Mouse (Mus musculus) liver, adult 2 months (tissue): ENCODE data around the gene Myadm.

Experiments used
- CTCF ChIP-seq: fragments of 200-500 bp; IDR thresholded peaks from 2 replicates; pipeline ENCODE4 v1.5.1; 2011; ENCODE audit warnings: low read depth, low read length, control low read depth
- POLR2A ChIP-seq: fragments of 200-500 bp; IDR thresholded peaks from 2 replicates; pipeline ENCODE4 v1.6.1; 2011; ENCODE audit warnings: low read length, control low read depth; ENCODE audit not compliant: insufficient read depth; ENCODE audit errors: extremely low read depth

DNA sequence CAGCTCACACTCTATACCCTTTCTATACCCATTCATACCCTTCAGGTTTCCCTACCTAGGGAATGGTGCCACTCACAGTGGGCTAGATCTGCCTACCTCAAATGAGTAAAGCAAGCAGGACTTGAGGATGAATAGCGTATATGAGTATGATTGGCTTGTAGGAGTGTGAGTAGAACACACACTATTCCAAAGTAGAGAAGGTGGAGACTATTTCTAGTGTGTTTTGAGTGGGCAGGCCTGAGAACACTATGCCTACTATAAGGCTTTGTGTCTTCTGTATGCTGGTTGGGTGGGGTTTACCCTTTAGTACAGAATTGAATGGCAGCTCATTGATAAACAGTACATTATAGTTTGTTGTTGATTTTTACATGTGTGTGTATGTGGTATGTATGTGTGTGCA lies 34.9 kb downstream of the Myadm start:
- no peak for TF ChIP-seq CTCF
- no peak for TF ChIP-seq POLR2A
